Mouse (Mus musculus): ENCODE results near the gene Tub.

DNA sequence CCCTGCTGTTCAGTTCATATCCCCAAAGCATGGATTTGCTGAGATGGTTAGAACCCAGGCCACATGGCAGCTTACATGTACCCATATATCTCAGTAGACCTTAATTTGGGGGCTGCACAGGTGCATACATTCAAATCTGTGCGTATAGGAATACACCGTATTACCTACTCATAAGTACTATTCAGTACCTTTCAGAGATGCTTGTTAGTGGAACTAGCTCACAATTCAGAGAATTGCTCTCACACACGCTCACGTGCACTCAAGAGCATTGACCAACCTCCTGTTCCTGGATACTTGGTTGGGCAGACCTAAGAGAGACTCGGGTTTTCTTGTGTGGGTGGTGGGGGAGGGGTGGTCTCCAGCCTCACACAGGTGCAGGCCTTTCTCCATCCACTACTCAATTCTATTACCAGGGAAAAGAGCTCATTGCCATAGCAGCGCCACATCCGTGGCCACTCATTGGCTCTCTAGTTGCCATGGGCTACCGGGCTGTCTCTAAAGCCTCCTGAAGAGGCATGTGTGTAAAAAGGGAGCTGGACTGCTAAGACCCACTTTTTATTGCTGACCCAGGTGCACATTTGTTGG lies 61.5 kb downstream of the Tub start:
- TF ChIP-seq CTCF (IDR thresholded peaks at IDR 0.05; ENCODE audit: control insufficient read depth, insufficient read depth, insufficient read length), result no peak
- no peak for TF ChIP-seq USF1 (IDR thresholded peaks at IDR 0.05; ENCODE audit: low read depth)

Data from C2C12 (cell line).